Mouse (Mus musculus) intestine, embryonic 15.5 days (tissue): Measurements from ENCODE around the gene Atp6v1c2. TPM values are rescaled to one million over a fixed set of nuclear protein-coding genes. Genes with fewer than 3 reads are reported as not detected.

Experiments used
- ATAC-seq: fragments of 200-750 bp; cut with Nextera tagmentation; 2 replicates; pipeline ENCODE4 v1.8.0; 2017; ENCODE audit warnings: moderate TSS enrichment, moderate library complexity
- H3K27ac ChIP-seq: fragments of 300-500 bp; sonication (generic); 2 replicates; pipeline ENCODE4 v1.5.1; 2015; ENCODE audit warnings: mild to moderate bottlenecking, inconsistent platforms
- H3K27me3 ChIP-seq: fragments of 300-500 bp; sonication (generic); replicated peaks from 2 replicates; pipeline ENCODE4 v1.6.1; 2015; ENCODE audit warnings: inconsistent platforms
- H3K36me3 ChIP-seq: fragments of 300-500 bp; sonication (generic); 2 replicates; pipeline ENCODE4 v1.6.1; 2015; ENCODE audit warnings: inconsistent platforms
- H3K4me1 ChIP-seq: fragments of 300-500 bp; sonication (generic); replicated peaks from 2 replicates; pipeline ENCODE4 v1.6.1; 2015; ENCODE audit warnings: inconsistent platforms
- H3K4me2 ChIP-seq: fragments of 300-500 bp; sonication (generic); replicated peaks from 2 replicates; pipeline ENCODE4 v1.6.1; 2015; ENCODE audit warnings: mild to moderate bottlenecking, inconsistent platforms
- H3K4me3 ChIP-seq: fragments of 300-500 bp; sonication (generic); replicated peaks from 2 replicates; pipeline ENCODE4 v1.5.1; 2015; ENCODE audit warnings: inconsistent platforms
- H3K9ac ChIP-seq: fragments of 300-500 bp; sonication (generic); 2 replicates; pipeline ENCODE4 v1.6.1; 2015; ENCODE audit warnings: inconsistent platforms
- H3K9me3 ChIP-seq: fragments of 300-500 bp; sonication (generic); 2 replicates; pipeline ENCODE4 v1.6.1; 2016; ENCODE audit warnings: inconsistent platforms
- WGBS: fragments of 180-500 bp; shearing (Covaris S2); methylation state at CpG from one replicate; pipeline ENCODE4 v1.1.7; 2015; 5-methylcytosine and 5-hydroxymethylcytosine counted together
- polyA plus RNA-seq: library from polyadenylated mRNA; unstranded; fragments of >200 nt; fragmentation: Nextera tagmentation; extraction: Ambion mirVana; gene quantifications from 2 replicates; pipeline ENCODE4 v1.2.1, GENCODE M21; 2015

Atp6v1c2 gene
- polyA plus RNA-seq, 1 experiment from 2014 or later: 0.11 TPM

DNA sequence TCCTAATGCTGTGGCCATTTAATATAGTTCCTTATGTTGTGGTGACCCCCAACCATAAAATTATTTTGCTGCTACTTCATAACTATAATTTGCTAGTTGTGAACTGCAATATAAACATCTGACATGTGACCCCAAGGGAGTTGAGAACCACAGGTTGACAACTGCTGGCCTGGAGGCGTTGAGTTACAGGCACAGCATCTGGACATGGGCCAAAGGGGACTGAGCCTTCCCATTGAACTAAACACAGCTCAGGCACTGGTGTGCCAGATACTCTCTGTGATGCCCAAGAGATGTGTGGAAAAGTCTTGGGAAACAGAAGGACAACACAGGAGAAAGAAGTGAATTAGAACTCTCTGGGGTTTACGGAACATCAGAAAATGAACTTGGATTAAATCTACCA lies 88.1 kb downstream of the Atp6v1c2 start:
- Histone ChIP-seq H3K36me3 (no peaks in the 10 kb centered on the region), H3K4me1 (no peaks in the 10 kb centered on the region), H3K4me2 (no peak overlapping the region), H3K27me3 (no peaks in the 10 kb centered on the region), H3K9me3 (no peaks in the 10 kb centered on the region), H3K27ac (no peak overlapping the region), H3K9ac (no peak overlapping the region), H3K4me3 (no peak overlapping the region)
- 81% methylated on average over 2 of the region's 2 CpGs for WGBS
- no peak for ATAC-seq

DNA sequence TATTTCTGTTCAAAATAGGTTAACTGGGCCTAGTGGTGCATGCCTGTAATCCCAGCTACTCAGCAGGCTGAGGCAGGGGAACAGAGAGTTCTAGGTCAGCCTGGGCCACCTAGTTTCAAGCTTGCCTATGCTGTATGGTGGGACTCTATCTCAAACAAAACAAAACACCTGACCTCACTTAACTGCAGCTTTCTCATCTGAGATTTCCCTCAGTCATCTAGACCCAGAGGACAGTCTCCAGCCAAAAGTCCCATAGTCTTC lies 89.8 kb downstream of the Atp6v1c2 start:
- H3K36me3 ChIP-seq: no peaks in the 10 kb centered on the region
- no peak overlapping the region for H3K4me3 ChIP-seq
- no peak overlapping the region for H3K27ac ChIP-seq
- no peak overlapping the region for H3K4me2 ChIP-seq
- H3K27me3 ChIP-seq: no peaks in the 10 kb centered on the region
- H3K9me3 ChIP-seq: no peaks in the 10 kb centered on the region
- no peak for ATAC-seq
- H3K4me1 ChIP-seq: no peaks in the 10 kb centered on the region
- H3K9ac ChIP-seq: no peak overlapping the region

DNA sequence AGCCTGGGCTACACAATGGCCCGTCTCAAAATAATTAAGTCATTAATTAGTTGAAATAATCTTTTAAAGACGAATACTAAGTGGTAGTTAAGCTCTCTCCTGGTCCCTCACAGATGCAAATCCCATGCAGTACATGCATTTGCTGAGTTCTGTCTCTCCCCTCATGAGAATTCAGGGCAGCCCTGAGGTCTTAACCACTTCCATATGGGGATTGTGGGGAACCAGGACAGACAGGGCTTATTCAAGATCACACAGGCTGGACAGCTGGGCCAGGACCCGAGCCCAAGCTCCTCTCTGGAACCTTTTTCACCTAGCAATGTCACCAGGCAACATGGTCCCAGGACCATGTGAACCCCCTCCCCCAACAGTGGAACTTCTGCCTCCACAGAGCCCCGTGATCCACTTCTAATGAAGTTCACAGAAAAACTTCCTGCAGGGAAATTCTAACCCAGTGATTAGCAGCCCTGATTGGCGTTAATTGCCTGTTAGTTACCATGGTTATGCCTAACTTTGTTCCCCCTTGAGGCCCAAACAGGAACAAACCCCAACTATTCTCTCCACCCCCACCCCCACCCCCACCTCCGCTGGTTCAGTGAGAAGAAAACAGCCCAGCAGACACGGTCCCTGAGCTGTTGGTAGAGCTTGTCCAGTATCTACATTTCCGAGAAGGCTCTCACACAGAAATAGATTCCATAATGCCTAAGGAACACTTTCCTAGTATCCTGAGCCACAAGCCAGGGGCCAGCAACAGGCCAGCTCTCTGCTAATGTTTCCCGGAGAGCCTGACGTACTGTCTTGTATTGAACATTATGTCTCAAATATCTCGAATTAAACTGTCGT lies 90.4 kb downstream of the Atp6v1c2 start:
- Histone ChIP-seq H3K4me3 (no peak overlapping the region), H3K36me3 (no peaks in the 10 kb centered on the region), H3K27me3 (no peaks in the 10 kb centered on the region), H3K9me3 (no peaks in the 10 kb centered on the region), H3K9ac (no peak overlapping the region), H3K4me2 (no peak overlapping the region), H3K27ac (no peak overlapping the region), H3K4me1 (no peaks in the 10 kb centered on the region)
- ATAC-seq: no peak
- 57% methylated on average over 12 of the region's 12 CpGs for WGBS

DNA sequence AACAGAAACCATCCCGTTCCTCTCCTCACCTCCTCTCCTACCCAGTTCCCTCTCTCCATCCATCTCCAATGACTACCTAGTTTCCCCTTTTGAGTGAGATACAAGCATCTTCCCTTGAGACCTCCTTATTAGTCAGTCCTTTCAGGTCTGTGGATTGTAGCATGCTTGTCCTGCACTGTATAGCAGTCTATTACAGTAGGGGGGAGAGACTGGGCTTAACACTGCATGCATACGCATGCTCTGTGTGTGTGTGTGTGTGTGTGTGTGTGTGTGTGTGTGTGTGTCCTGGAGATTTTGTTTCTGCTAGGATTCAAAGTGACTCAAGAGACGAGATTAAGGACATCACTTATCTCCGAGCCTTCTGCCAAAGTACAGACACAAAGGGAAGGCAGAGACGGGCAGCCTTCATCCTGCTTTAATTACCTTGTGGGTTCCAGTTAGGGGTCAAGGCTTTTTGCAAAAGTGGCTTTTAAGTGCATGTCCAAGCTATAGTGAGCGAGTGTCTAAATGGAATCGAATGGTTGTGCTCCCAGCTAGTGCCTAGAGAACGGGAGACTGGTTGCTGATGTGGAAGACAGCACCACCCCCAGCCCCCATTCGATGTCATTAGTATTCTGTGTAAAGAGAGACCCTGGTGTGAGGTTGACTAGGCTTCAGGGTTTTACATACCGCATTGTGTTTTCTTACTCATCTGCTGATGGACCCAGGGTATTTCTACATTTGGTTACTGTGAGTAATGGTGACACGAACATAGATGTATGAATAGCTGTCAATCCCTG lies 93.4 kb downstream of the Atp6v1c2 start:
- H3K4me2 ChIP-seq: no peak overlapping the region
- no peaks in the 10 kb centered on the region for H3K9me3 ChIP-seq
- H3K27me3 ChIP-seq: no peaks in the 10 kb centered on the region
- H3K36me3 ChIP-seq: no peaks in the 10 kb centered on the region
- H3K4me3 ChIP-seq: no peak overlapping the region
- ATAC-seq: no peak
- H3K9ac ChIP-seq: no peak overlapping the region
- 54% methylated on average over 11 of the region's 11 CpGs for WGBS
- H3K4me1 ChIP-seq: no peaks in the 10 kb centered on the region
- H3K27ac ChIP-seq: no peak overlapping the region

Other genes with a start within 250 kb of the Atp6v1c2 start
- 0.45 and 0.57 TPM in 2 replicates for gene Kcnf1, start 152.5 kb downstream of the Atp6v1c2 start, polyA plus RNA-seq
- gene Pdia6, start 62.8 kb downstream of the Atp6v1c2 start, polyA plus RNA-seq: 635 TPM in 2 replicates
- 16.7 and 18.9 TPM in 2 replicates for gene Nol10, start 19.1 kb upstream of the Atp6v1c2 start, polyA plus RNA-seq
- 203 and 216 TPM in 2 replicates for gene Odc1, start 215.4 kb upstream of the Atp6v1c2 start, polyA plus RNA-seq